Mouse (Mus musculus) brain, adult 2 months (tissue): ENCODE measurements around the gene Smurf1.

Source experiments
- DNase-seq: peaks from one replicate; pipeline ENCODE4 v3.0.0; 2011; ENCODE audit warnings: low read depth, low spot score

Smurf1 gene

GRCm38 (mm10) chr5:144958271-144958670 lies 7.4 kb downstream of the Smurf1 start:
- DNase-seq: no peak

- DNase-seq: no peak
These were observed 11.2 kb downstream of the Smurf1 start for GRCm38 (mm10) chr5:144954432-144954831.

- peak; percentile 27 for DNase-seq
These were observed 13.1 kb downstream of the Smurf1 start for GRCm38 (mm10) chr5:144952592-144952991.

- peak; percentile 56 for DNase-seq
These were observed 15.1 kb downstream of the Smurf1 start for GRCm38 (mm10) chr5:144950428-144951051.

- peak; percentile 66 for DNase-seq
These were observed 15.8 kb downstream of the Smurf1 start for GRCm38 (mm10) chr5:144949856-144950255.

GRCm38 (mm10) chr5:144948422-144948821 lies 17.2 kb downstream of the Smurf1 start:
- no peak for DNase-seq

GRCm38 (mm10) chr5:144948002-144948401 lies 17.6 kb downstream of the Smurf1 start:
- DNase-seq: no peak

GRCm38 (mm10) chr5:144946032-144946431 lies 19.6 kb downstream of the Smurf1 start:
- DNase-seq: peak; percentile 80

- no peak for DNase-seq
These were observed 20.7 kb downstream of the Smurf1 start for GRCm38 (mm10) chr5:144944932-144945331.

GRCm38 (mm10) chr5:144944370-144944769 lies 21.3 kb downstream of the Smurf1 start:
- no peak for DNase-seq

- DNase-seq: no peak
These were observed 22.3 kb downstream of the Smurf1 start for GRCm38 (mm10) chr5:144943346-144943745.

GRCm38 (mm10) chr5:144942431-144942830 lies 23.2 kb downstream of the Smurf1 start:
- peak; percentile 64 for DNase-seq

- DNase-seq: peak; percentile 37
These were observed 24.7 kb downstream of the Smurf1 start for GRCm38 (mm10) chr5:144940904-144941303.

GRCm38 (mm10) chr5:144937304-144937703 lies 28.3 kb downstream of the Smurf1 start:
- peak; percentile 87 for DNase-seq

- DNase-seq: no peak
These were observed 32.2 kb downstream of the Smurf1 start for GRCm38 (mm10) chr5:144933486-144933885.

- no peak for DNase-seq
These were observed 33.8 kb downstream of the Smurf1 start for GRCm38 (mm10) chr5:144931841-144932240.

- DNase-seq: peak; percentile 69
These were observed 36.6 kb downstream of the Smurf1 start for GRCm38 (mm10) chr5:144928856-144929713.

GRCm38 (mm10) chr5:144926275-144926674 lies 39.4 kb downstream of the Smurf1 start:
- no peak for DNase-seq

- DNase-seq: peak; percentile 84
These were observed 42.3 kb downstream of the Smurf1 start for GRCm38 (mm10) chr5:144923351-144923750.

- peak; percentile 47 for DNase-seq
These were observed 45.9 kb downstream of the Smurf1 start for GRCm38 (mm10) chr5:144919790-144920189.

GRCm38 (mm10) chr5:144919194-144919593 lies 46.5 kb downstream of the Smurf1 start:
- DNase-seq: peak; percentile 24

- DNase-seq: no peak
These were observed 47.4 kb downstream of the Smurf1 start for GRCm38 (mm10) chr5:144918204-144918603.

- no peak for DNase-seq
These were observed 48.5 kb downstream of the Smurf1 start for GRCm38 (mm10) chr5:144917172-144917571.
